In the genomic region with DNA sequence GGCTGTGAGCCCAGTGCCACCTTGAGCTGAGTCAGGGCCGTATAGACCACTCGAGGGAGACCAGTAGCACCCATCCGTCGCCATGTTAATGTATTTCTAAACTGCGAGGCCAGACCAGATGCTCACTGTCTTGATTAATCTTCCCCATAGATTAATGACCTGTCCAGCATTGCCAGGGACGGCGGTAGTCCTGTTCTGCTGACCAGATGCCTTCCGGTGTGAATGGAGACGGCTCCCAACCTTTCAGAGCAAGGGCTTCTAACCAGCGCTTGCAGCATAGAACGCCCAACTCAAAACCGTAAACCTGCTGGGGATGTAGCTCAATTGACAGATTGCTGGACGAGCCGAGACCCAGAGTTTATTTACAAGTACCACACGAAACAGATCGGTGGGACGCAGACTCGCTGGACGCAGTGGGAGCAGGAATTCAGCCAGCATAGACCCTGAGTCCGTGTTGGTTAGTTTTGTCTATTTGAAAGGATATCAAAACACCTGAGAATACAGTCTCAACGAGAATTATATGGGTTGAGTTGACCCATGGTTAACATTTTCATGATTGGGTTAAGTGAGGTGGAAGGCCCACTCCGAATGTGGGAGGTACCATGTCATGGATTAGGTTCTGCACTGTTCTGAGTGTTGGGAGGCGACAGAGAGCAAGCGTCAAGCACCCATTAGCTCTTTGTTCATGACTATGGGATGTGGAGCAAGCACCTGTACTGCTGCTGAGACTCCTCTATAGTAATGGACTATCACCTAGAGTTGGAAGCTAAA, we compare ENCODE assay signal across 8 mouse cellular contexts. TPM values are rescaled to one million over a fixed set of nuclear protein-coding genes. Genes with fewer than 3 reads are reported as not detected.
DNase-seq lines count a peak whose midpoint lies in the region; ATAC-seq lines count a peak whose summit lies in the region.

No protein-coding gene starts in this region.

- no peaks in the 10 kb centered on the region for H3K27me3 ChIP-seq in heart, embryonic 14.5 days (ENCODE audit: control insufficient read depth, insufficient read depth, low read length)
- no peaks in the 10 kb centered on the region for H3K27me3 ChIP-seq in forebrain, embryonic 14.5 days (replicated peaks; ENCODE audit: control insufficient read depth, insufficient read depth, low read length)
- H3K27me3 ChIP-seq in liver, embryonic 15.5 days: no peaks in the 10 kb centered on the region

- H3K36me3 ChIP-seq in heart, embryonic 14.5 days (ENCODE audit: control insufficient read depth, insufficient read depth, low read length): peaks cover 39% of the 10 kb centered on the region
- peaks cover 25% of the 10 kb centered on the region for H3K36me3 ChIP-seq in forebrain, embryonic 14.5 days (ENCODE audit: control insufficient read depth, insufficient read depth, low read length)
- H3K36me3 ChIP-seq in liver, embryonic 15.5 days (replicated peaks): peaks cover 47% of the 10 kb centered on the region

- no peaks in the 10 kb centered on the region for H3K9me3 ChIP-seq in heart, embryonic 14.5 days (ENCODE audit: control insufficient read depth, low read length)
- H3K9me3 ChIP-seq in forebrain, embryonic 14.5 days (replicated peaks; ENCODE audit: control insufficient read depth, low read length): no peaks in the 10 kb centered on the region
- H3K9me3 ChIP-seq in liver, embryonic 15.5 days (replicated peaks): no peaks in the 10 kb centered on the region

- DNase-seq in heart, adult 18-20 months: no peak
- peak; percentile 36 for DNase-seq in ES-CJ7 (ENCODE audit: low read depth, low spot score)
- no peak for DNase-seq in forebrain, embryonic 14.5 days (ENCODE audit: low spot score)
- DNase-seq in thymus, postnatal 10 days (ENCODE audit: low spot score in 2 of 2): no peak
- no peak for DNase-seq in cerebellum, adult 9-11 months

- H3K27ac ChIP-seq in heart, embryonic 14.5 days (replicated peaks in 1 of 2; ENCODE audit: control insufficient read depth in 1 of 2, insufficient read depth in 1 of 2, low read depth in 2 of 2, low read length in 2 of 2): peak overlapping the region; percentile 81 to 97
- H3K27ac ChIP-seq in forebrain, embryonic 14.5 days (ENCODE audit: low read depth, low read length): peak overlapping the region; percentile 75
- H3K27ac ChIP-seq in liver, embryonic 15.5 days (replicated peaks): peak overlapping the region; percentile 98

- WGBS in heart, embryonic 14.5 days: 13% methylated on average over 24 of the region's 24 CpGs
- 13% methylated on average over 24 of the region's 24 CpGs for WGBS in forebrain, embryonic 14.5 days
- 10% methylated on average over 24 of the region's 24 CpGs for WGBS in liver, embryonic 15.5 days (ENCODE audit: insufficient replicate concordance)

- peak overlapping the region; percentile 83 for H3K9ac ChIP-seq in heart, embryonic 14.5 days (ENCODE audit: low read length)
- H3K9ac ChIP-seq in forebrain, embryonic 14.5 days (ENCODE audit: low read length): peak overlapping the region; percentile 91
- H3K9ac ChIP-seq in liver, embryonic 15.5 days: peak overlapping the region; percentile 89

- H3K4me1 ChIP-seq in heart, embryonic 14.5 days (ENCODE audit: control insufficient read depth in 2 of 2, insufficient read depth in 2 of 2, low read length in 2 of 2): peaks cover 5 to 15% of the 10 kb centered on the region in 2 experiments; a peak in 3 of 4 replicates
- peaks cover 16% of the 10 kb centered on the region for H3K4me1 ChIP-seq in forebrain, embryonic 14.5 days (ENCODE audit: control insufficient read depth, insufficient read depth, low read length)
- H3K4me1 ChIP-seq in liver, embryonic 15.5 days (replicated peaks): peaks cover 49% of the 10 kb centered on the region

- peak overlapping the region; percentile 66 to 67 for H3K4me3 ChIP-seq in heart, embryonic 14.5 days (ENCODE audit: control insufficient read depth in 1 of 2, insufficient read depth in 1 of 2, low read depth in 1 of 2, low read length in 2 of 2)
- peak overlapping the region; percentile 77 for H3K4me3 ChIP-seq in forebrain, embryonic 14.5 days (ENCODE audit: low read depth, low read length)
- peak overlapping the region; percentile 75 for H3K4me3 ChIP-seq in liver, embryonic 15.5 days (replicated peaks)

- H3K4me2 ChIP-seq in heart, embryonic 14.5 days (ENCODE audit: low read length): peak overlapping the region; percentile 97
- H3K4me2 ChIP-seq in forebrain, embryonic 14.5 days (ENCODE audit: low read length): peak overlapping the region; percentile 86
- peak overlapping the region; percentile 93 for H3K4me2 ChIP-seq in liver, embryonic 15.5 days

- ATAC-seq in heart, embryonic 14.5 days (ENCODE audit: insufficient number of reproducible peaks, insufficient read depth, low FRiP score, low read depth): 0 out of 2 replicates have a peak, but pooled peaks have one; percentile 1
- peak; percentile 27 for ATAC-seq in forebrain, embryonic 14.5 days
- ATAC-seq in liver, embryonic 15.5 days (ENCODE audit: insufficient read depth): 0 out of 2 replicates have a peak, but pooled peaks have one; percentile 0
- ATAC-seq in activated CD4-positive, CD25-positive, alpha-beta regulatory T cell, adult 4 months: no peak

RNA-seq across cellular contexts. Expression of a gene that starts 6.4 kb away (rescaled TPM):
- 33.9 and 38.4 TPM in 2 replicates for polyA plus RNA-seq in heart, embryonic 14.5 days (2014; fragmentation: Nextera tagmentation; extraction: Ambion mirVana)
- total RNA-seq in heart, adult 18-20 months (2021): 10 to 100 TPM; 35.2 to 42.4 TPM
- polyA plus RNA-seq in forebrain, embryonic 14.5 days (2014; fragmentation: Nextera tagmentation; extraction: Ambion mirVana): 38.8 and 45.4 TPM in 2 replicates
- polyA plus RNA-seq in liver, embryonic 15.5 days (2015; fragmentation: Nextera tagmentation; extraction: Ambion mirVana): 35.0 and 36.0 TPM in 2 replicates
- polyA plus RNA-seq in activated CD4-positive, CD25-positive, alpha-beta regulatory T cell, adult 4 months (2017; shearing (Covaris generic)): 10 to 100 TPM; 43.4 to 44.5 TPM

RNA-seq across cellular contexts. Expression of a gene that starts 6.8 kb away (rescaled TPM):
- 19.2 and 19.5 TPM in 2 replicates for polyA plus RNA-seq in heart, embryonic 14.5 days (2014; fragmentation: Nextera tagmentation; extraction: Ambion mirVana)
- 10 to 100 TPM; 27.7 to 30.0 TPM for total RNA-seq in heart, adult 18-20 months (2021)
- polyA plus RNA-seq in forebrain, embryonic 14.5 days (2014; fragmentation: Nextera tagmentation; extraction: Ambion mirVana): 29.5 and 43.3 TPM in 2 replicates
- 16.7 and 19.0 TPM in 2 replicates for polyA plus RNA-seq in liver, embryonic 15.5 days (2015; fragmentation: Nextera tagmentation; extraction: Ambion mirVana)
- polyA plus RNA-seq in activated CD4-positive, CD25-positive, alpha-beta regulatory T cell, adult 4 months (2017; shearing (Covaris generic)): 1 to 10 TPM; 3.7 to 5.9 TPM

RNA-seq across cellular contexts. Expression of a gene that starts 16.9 kb away (rescaled TPM):
- polyA plus RNA-seq in heart, embryonic 14.5 days (2014; fragmentation: Nextera tagmentation; extraction: Ambion mirVana): 6.9 and 7.6 TPM in 2 replicates
- 1 to 10 TPM; 2.5 to 4.4 TPM for total RNA-seq in heart, adult 18-20 months (2021)
- polyA plus RNA-seq in forebrain, embryonic 14.5 days (2014; fragmentation: Nextera tagmentation; extraction: Ambion mirVana): 13.1 and 14.2 TPM in 2 replicates
- 9.4 and 11.5 TPM in 2 replicates for polyA plus RNA-seq in liver, embryonic 15.5 days (2015; fragmentation: Nextera tagmentation; extraction: Ambion mirVana)
- 10 to 100 TPM in 1 of 2 experiments, 1 to 10 TPM in 1; 6.5 to 10.3 TPM for polyA plus RNA-seq in activated CD4-positive, CD25-positive, alpha-beta regulatory T cell, adult 4 months (2017; shearing (Covaris generic))

RNA-seq across cellular contexts. Expression of a gene that starts 49.2 kb away (rescaled TPM):
- not detected in 2 replicates for polyA plus RNA-seq in heart, embryonic 14.5 days (2014; fragmentation: Nextera tagmentation; extraction: Ambion mirVana)
- not detected for total RNA-seq in heart, adult 18-20 months (2021)
- not detected in 2 replicates for polyA plus RNA-seq in forebrain, embryonic 14.5 days (2014; fragmentation: Nextera tagmentation; extraction: Ambion mirVana)
- polyA plus RNA-seq in liver, embryonic 15.5 days (2015; fragmentation: Nextera tagmentation; extraction: Ambion mirVana): 2.9 and 3.2 TPM in 2 replicates
- polyA plus RNA-seq in activated CD4-positive, CD25-positive, alpha-beta regulatory T cell, adult 4 months (2017; shearing (Covaris generic)): not detected

RNA-seq across cellular contexts. Expression of a gene that starts 55.1 kb away (rescaled TPM):
- polyA plus RNA-seq in heart, embryonic 14.5 days (2014; fragmentation: Nextera tagmentation; extraction: Ambion mirVana): not detected in 2 replicates
- total RNA-seq in heart, adult 18-20 months (2021): not detected
- 0.22 TPM in 1 of 2 replicates, not detected in the other for polyA plus RNA-seq in forebrain, embryonic 14.5 days (2014; fragmentation: Nextera tagmentation; extraction: Ambion mirVana)
- polyA plus RNA-seq in liver, embryonic 15.5 days (2015; fragmentation: Nextera tagmentation; extraction: Ambion mirVana): 0.97 and 1.5 TPM in 2 replicates
- polyA plus RNA-seq in activated CD4-positive, CD25-positive, alpha-beta regulatory T cell, adult 4 months (2017; shearing (Covaris generic)): not detected
